Mouse (Mus musculus) ES-E14 (cell line): ENCODE results near the gene R3hcc1l.

Experiments
- MAFK ChIP-seq: IDR thresholded peaks from 2 replicates; pipeline ENCODE4 v1.6.1; 2014; ENCODE audit warnings: mild to moderate bottlenecking, low read depth, low read length, inconsistent platforms; ENCODE audit not compliant: insufficient read depth
- ZC3H11A ChIP-seq: IDR thresholded peaks from 2 replicates; pipeline ENCODE4 v1.6.1; 2012; ENCODE audit warnings: low read depth, mild to moderate bottlenecking, inconsistent platforms, low read length, borderline replicate concordance

DNA sequence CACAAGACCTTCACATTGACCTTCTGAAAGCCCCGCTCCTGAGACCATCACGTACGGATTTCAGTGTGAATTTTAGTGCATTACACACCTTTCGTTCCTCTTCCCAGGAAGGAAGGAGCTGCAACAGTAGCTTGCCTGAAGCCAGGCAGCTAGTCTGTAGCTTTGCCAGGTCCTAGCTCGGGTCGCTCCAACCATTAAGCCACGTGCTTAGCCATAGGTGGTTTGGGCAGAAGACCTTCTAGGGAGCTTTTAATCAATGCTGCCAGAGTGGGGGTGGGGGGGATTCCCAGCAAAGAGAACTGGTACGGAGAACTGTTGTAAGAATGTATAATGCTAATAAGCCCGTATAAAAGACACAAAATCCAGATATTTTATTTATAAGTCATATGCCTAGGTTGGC, 121.7 kb downstream of the R3hcc1l start:
- TF ChIP-seq MAFK (no peak), ZC3H11A (no peak)
